Mouse (Mus musculus): ENCODE data around the gene C3. TPM values are rescaled to one million over a fixed set of nuclear protein-coding genes. Genes with fewer than 3 reads are reported as not detected.

C3 gene
- polyA plus RNA-seq, 1 experiment from 2014 or later: 1.2 TPM

DNA sequence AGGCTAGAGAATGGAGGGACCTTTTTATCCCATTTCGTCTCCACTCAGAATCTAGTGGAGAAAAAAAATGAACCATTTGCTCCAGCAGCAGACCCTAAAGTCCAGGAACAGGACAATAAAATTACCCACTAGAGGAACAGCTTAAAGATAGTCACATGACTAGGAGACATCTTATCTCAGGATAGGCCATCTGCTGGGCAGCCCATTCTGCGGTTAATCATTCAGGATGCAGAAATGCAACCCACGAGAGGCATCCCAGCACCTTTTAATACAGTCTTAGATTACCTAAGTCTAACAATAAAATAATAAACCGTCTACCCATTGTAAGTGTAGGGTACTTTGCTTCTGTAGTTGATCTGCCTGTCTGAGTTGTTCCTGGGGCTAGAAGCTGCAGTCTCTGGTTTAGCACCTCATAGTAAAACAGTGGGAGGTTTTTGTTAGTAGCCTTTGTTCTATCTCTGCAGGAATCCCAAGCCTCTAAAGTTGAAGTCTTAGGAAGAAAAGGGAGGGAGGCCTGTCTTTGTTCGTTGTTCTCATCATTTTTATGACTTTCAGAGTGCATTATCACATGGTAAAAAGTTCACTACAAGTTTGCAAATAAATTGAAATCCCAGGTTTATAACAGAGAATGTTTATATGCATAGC is 57.2 kb downstream of the C3 start:
- Histone ChIP-seq H3K4me1 (replicated peaks) (no peaks in the 10 kb centered on the region), H3K36me3 (no peaks in the 10 kb centered on the region), H3K4me3 (no peak overlapping the region), H3K4me2 (no peak overlapping the region), H3K27me3 (no peaks in the 10 kb centered on the region), H3K9me3 (no peaks in the 10 kb centered on the region), H3K27ac (replicated peaks) (no peak overlapping the region), H3K9ac (no peak overlapping the region)
- WGBS: 52% methylated on average over 5 of the region's 5 CpGs
- ATAC-seq (ENCODE audit: low FRiP score, low read depth): no peak

- ATAC-seq (ENCODE audit: low FRiP score, low read depth): peak; percentile 81
- Histone ChIP-seq H3K9me3 (no peaks in the 10 kb centered on the region), H3K36me3 (no peaks in the 10 kb centered on the region), H3K9ac (no peak overlapping the region), H3K4me2 (0 out of 2 replicates have a peak overlapping the region, but pooled peaks have one; percentile 24), H3K27me3 (no peaks in the 10 kb centered on the region), H3K27ac (replicated peaks) (no peak overlapping the region), H3K4me1 (replicated peaks) (no peaks in the 10 kb centered on the region), H3K4me3 (no peak overlapping the region)
- WGBS: 9% methylated on average over 10 of the region's 11 CpGs
Measured at GRCm38 (mm10) chr17:57166800-57167791, 60.8 kb downstream of the C3 start.

Small RNA genes lying within 50 kb of the gene (microRNA-seq; reads per million reads assigned to microRNA genes)
- gene Mir6978: not detected

Other genes with a start within 250 kb of the C3 start
- not detected in 2 replicates for gene Acer1, start 246.0 kb downstream of the C3 start, polyA plus RNA-seq (2015; fragmentation: Nextera tagmentation; extraction: Ambion mirVana)
- gene Clpp, start 237.8 kb downstream of the C3 start, polyA plus RNA-seq (2015; fragmentation: Nextera tagmentation; extraction: Ambion mirVana): 166 and 168 TPM in 2 replicates
- gene Alkbh7, start 230.8 kb downstream of the C3 start, polyA plus RNA-seq (2015; fragmentation: Nextera tagmentation; extraction: Ambion mirVana): 54.7 and 55.8 TPM in 2 replicates
- 0.51 and 0.61 TPM in 2 replicates for gene Pspn, start 228.1 kb downstream of the C3 start, polyA plus RNA-seq (2015; fragmentation: Nextera tagmentation; extraction: Ambion mirVana)
- gene Gtf2f1, start 216.8 kb downstream of the C3 start, polyA plus RNA-seq (2015; fragmentation: Nextera tagmentation; extraction: Ambion mirVana): 67.3 and 67.5 TPM in 2 replicates
- 0.41 and 0.54 TPM in 2 replicates for gene Gm17949, start 216.7 kb downstream of the C3 start, polyA plus RNA-seq (2015; fragmentation: Nextera tagmentation; extraction: Ambion mirVana)
- gene Khsrp, start 196.6 kb downstream of the C3 start, polyA plus RNA-seq (2015; fragmentation: Nextera tagmentation; extraction: Ambion mirVana): 27.9 and 31.2 TPM in 2 replicates
- not detected in 2 replicates for gene Slc25a41, start 186.5 kb downstream of the C3 start, polyA plus RNA-seq (2015; fragmentation: Nextera tagmentation; extraction: Ambion mirVana)
- 4.1 and 4.6 TPM in 2 replicates for gene Crb3, start 169.0 kb downstream of the C3 start, polyA plus RNA-seq (2015; fragmentation: Nextera tagmentation; extraction: Ambion mirVana)
- 43.1 and 45.0 TPM in 2 replicates for gene Slc25a23, start 168.3 kb downstream of the C3 start, polyA plus RNA-seq (2015; fragmentation: Nextera tagmentation; extraction: Ambion mirVana)
- gene Dennd1c, start 149.6 kb downstream of the C3 start, polyA plus RNA-seq (2015; fragmentation: Nextera tagmentation; extraction: Ambion mirVana): 4.3 and 4.4 TPM in 2 replicates
- 329 and 394 TPM in 2 replicates for gene Tubb4a, start 140.4 kb downstream of the C3 start, polyA plus RNA-seq (2015; fragmentation: Nextera tagmentation; extraction: Ambion mirVana)
- 6.6 and 8.7 TPM in 2 replicates for gene Tnfsf9, start 122.8 kb downstream of the C3 start, polyA plus RNA-seq (2015; fragmentation: Nextera tagmentation; extraction: Ambion mirVana)
- 1.4 and 1.9 TPM in 2 replicates for gene Cd70, start 78.4 kb downstream of the C3 start, polyA plus RNA-seq (2015; fragmentation: Nextera tagmentation; extraction: Ambion mirVana)
- 0.08 TPM in 1 of 2 replicates, not detected in the other for gene Tnfsf14, start 34.0 kb downstream of the C3 start, polyA plus RNA-seq (2015; fragmentation: Nextera tagmentation; extraction: Ambion mirVana)
- gene Gpr108, start 20.3 kb upstream of the C3 start, polyA plus RNA-seq (2015; fragmentation: Nextera tagmentation; extraction: Ambion mirVana): 22.3 and 24.0 TPM in 2 replicates
- 10.4 and 11.6 TPM in 2 replicates for gene Trip10, start 21.3 kb upstream of the C3 start, polyA plus RNA-seq (2015; fragmentation: Nextera tagmentation; extraction: Ambion mirVana)
- 1.7 and 1.8 TPM in 2 replicates for gene Vav1, start 51.0 kb upstream of the C3 start, polyA plus RNA-seq (2015; fragmentation: Nextera tagmentation; extraction: Ambion mirVana)
- gene Adgre1, start 130.6 kb upstream of the C3 start, polyA plus RNA-seq (2015; fragmentation: Nextera tagmentation; extraction: Ambion mirVana): 3.5 and 4.6 TPM in 2 replicates